Mouse (Mus musculus): ENCODE data around the gene R3hdm1.

Gene R3hdm1

DNA sequence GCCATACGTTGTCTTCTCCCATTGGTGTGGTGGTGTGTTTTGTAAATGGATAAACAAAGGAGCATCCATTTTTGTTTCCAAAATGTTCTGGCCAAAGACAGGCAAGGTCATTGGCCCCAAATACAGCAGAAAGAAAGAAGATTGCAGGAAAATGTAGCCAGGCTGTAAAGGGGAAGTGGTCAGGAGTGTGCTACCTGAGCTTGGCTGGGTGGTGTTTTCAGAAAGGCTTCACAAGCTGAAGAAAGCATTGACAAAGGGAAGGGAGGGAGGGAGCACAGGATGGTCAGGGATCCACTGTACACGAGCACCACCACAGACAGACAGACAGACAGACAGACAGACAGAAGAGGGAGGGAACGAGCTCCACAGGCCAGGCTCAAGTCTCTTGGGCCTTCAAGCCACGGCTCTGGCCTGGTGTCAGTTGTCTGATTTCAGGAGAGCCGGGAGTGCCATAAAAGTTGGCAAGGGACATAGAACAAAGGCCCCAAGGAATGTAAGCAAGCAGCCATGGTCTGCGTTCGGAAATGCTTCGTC is 181.1 kb downstream of the R3hdm1 start:
- no peak for DNase-seq (ENCODE audit: low spot score in 2 of 2)

DNA sequence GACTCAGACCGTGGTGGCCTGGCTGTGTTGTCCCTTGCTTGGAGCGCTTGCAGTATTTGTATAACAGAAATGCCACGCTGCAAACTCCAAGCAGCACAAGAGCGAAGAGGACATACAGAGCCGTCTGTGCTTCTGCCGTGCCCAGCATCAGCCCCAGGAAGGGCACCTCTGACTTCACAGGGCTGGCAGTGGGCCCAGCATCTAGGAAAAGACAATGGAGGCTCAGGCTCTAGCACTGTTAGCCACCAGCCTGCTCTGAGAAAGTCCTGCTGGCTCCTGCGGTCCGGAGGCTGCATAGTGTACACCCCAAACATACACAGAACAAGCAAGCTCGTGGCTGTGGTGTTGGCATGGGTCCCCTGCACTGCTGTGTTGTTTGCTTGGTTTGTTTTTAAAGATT is 182.0 kb downstream of the R3hdm1 start:
- DNase-seq (ENCODE audit: low spot score in 2 of 2): no peak
